In the genomic region with DNA sequence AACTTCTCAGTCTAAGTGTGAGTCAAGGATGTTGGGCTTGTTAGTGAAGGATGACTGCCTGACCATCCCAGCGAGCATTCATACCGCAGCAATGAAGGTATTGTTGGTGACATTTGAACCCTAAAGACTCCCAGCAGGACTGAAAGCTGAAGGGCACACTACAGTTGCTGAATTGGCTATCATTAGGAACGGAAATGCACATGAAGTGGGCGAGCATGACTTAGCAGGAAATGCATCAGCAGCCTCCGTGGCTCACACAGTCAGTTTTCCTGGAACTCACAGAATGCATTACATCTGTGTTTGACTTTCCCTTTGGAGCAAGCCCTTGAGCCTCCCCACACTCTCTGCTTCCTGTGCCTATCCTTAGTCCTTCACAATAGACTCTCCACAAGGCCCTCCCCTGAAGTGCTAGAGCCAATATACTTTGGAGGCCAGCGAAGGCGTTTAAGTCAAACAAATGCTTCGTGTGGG, we compare ENCODE assay signal across 9 mouse cellular contexts.
A peak's percentile ranks its signal among the peaks of the same experiment; 100 is the strongest.
DNase-seq lines count a peak whose midpoint lies in the region; ATAC-seq lines count a peak whose summit lies in the region.
"Had no signal": no experiment of that assay in that cellular context is flagged by ENCODE, and none has a peak within 500 bp of the region (broad histone marks: within the 10 kb centered on the region; RNA-seq: fewer than 3 reads in every experiment).

No protein-coding gene starts in this region.

- peak; percentile 15 for DNase-seq in yolk sac, embryonic 10.5 days (ENCODE audit: low spot score)
- no peak for DNase-seq in gastrocnemius, postnatal 36 days
- no peak for DNase-seq in thymus, postnatal 36 days
- no peak for DNase-seq in layer of hippocampus, adult 8-10 months (ENCODE audit: low spot score in 2 of 2)
- DNase-seq: right cerebral cortex, postnatal 25 days had no signal

- H3K4me1 ChIP-seq in megakaryocyte, embryonic 14.5 days, result peaks cover 81% of the 10 kb centered on the region
- H3K4me1 ChIP-seq in heart, embryonic 14.5 days (ENCODE audit: control insufficient read depth in 2 of 2, insufficient read depth in 2 of 2, low read length in 2 of 2), result peaks cover 5 to 10% of the 10 kb centered on the region in 2 experiments; a peak in 3 of 4 replicates
- H3K4me1 ChIP-seq in liver, embryonic 15.5 days (replicated peaks), result 0 out of 2 replicates have a peak, but pooled peaks cover 3% of the 10 kb centered on the region

- peak overlapping the region; percentile 88 for H3K4me3 ChIP-seq in megakaryocyte, embryonic 14.5 days (replicated peaks)
- no peak overlapping the region for H3K4me3 ChIP-seq in heart, embryonic 14.5 days (ENCODE audit: control insufficient read depth in 1 of 2, insufficient read depth in 1 of 2, low read depth in 1 of 2, low read length in 2 of 2)
- H3K4me3 ChIP-seq in liver, embryonic 15.5 days (replicated peaks), result no peak overlapping the region

- no peaks in the 10 kb centered on the region for H3K27me3 ChIP-seq in megakaryocyte, embryonic 14.5 days (replicated peaks)
- no peaks in the 10 kb centered on the region for H3K27me3 ChIP-seq in heart, embryonic 14.5 days (ENCODE audit: control insufficient read depth, insufficient read depth, low read length)
- no peaks in the 10 kb centered on the region for H3K27me3 ChIP-seq in liver, embryonic 15.5 days

- H3K36me3 ChIP-seq in megakaryocyte, embryonic 14.5 days (replicated peaks; ENCODE audit: low read length), result no peaks in the 10 kb centered on the region
- H3K36me3 ChIP-seq in heart, embryonic 14.5 days (ENCODE audit: control insufficient read depth, insufficient read depth, low read length), result no peaks in the 10 kb centered on the region
- H3K36me3 ChIP-seq in liver, embryonic 15.5 days (replicated peaks), result no peaks in the 10 kb centered on the region

- H3K4me2 ChIP-seq in heart, embryonic 14.5 days (ENCODE audit: low read length), result no peak overlapping the region
- H3K4me2 ChIP-seq in liver, embryonic 15.5 days, result no peak overlapping the region

- peak overlapping the region; percentile 10 to 29; a peak in 2 of 4 replicates for H3K27ac ChIP-seq in heart, embryonic 14.5 days (replicated peaks in 1 of 2; ENCODE audit: control insufficient read depth in 1 of 2, insufficient read depth in 1 of 2, low read depth in 2 of 2, low read length in 2 of 2)
- no peak overlapping the region for H3K27ac ChIP-seq in liver, embryonic 15.5 days (replicated peaks)

- WGBS in heart, embryonic 14.5 days, result 60% methylated on average over 8 of the region's 8 CpGs
- whole genome bisulfite sequencing in liver, embryonic 15.5 days (ENCODE audit: insufficient replicate concordance), result 20% methylated on average over 8 of the region's 8 CpGs

- no peak; the same call in 1 of the 2 replicates for ATAC-seq in megakaryocyte, adult 5-6 weeks (ENCODE audit: poor library complexity, severe bottlenecking)
- ATAC-seq in heart, embryonic 14.5 days (ENCODE audit: insufficient number of reproducible peaks, insufficient read depth, low FRiP score, low read depth), result no peak
- ATAC-seq in liver, embryonic 15.5 days (ENCODE audit: insufficient read depth), result peak; percentile 37; the same call in 1 of the 2 replicates

- no peak overlapping the region for H3K9ac ChIP-seq in heart, embryonic 14.5 days (ENCODE audit: low read length)
- H3K9ac ChIP-seq in liver, embryonic 15.5 days, result no peak overlapping the region

- intact Hi-C loops in gastrocnemius, postnatal 36 days (cut with DNase I), result no loop called here

- H3K9me3 ChIP-seq in megakaryocyte, embryonic 14.5 days, result no peaks in the 10 kb centered on the region
- H3K9me3 ChIP-seq in heart, embryonic 14.5 days (ENCODE audit: control insufficient read depth, low read length), result no peaks in the 10 kb centered on the region
- no peaks in the 10 kb centered on the region for H3K9me3 ChIP-seq in liver, embryonic 15.5 days (replicated peaks)
